Mouse (Mus musculus) neutrophil, adult 5-6 weeks (primary cell): ENCODE results near the gene Eid2. TPM values are rescaled to one million over a fixed set of nuclear protein-coding genes. Genes with fewer than 3 reads are reported as not detected.

Experiments used
- ATAC-seq: fragments of 151-379, 151-347 bp; 2 replicates; pipeline ENCODE4 v1.8.0; 2017; ENCODE audit warnings: mild to moderate bottlenecking, moderate TSS enrichment; ENCODE audit not compliant: insufficient number of reproducible peaks, poor library complexity, low FRiP score, severe bottlenecking; ENCODE audit errors: extremely low read depth
- total RNA-seq: library from RNA; stranded (forward); fragments of 200-1000 nt; gene quantifications from 2 replicates; pipeline ENCODE4 v1.2.3, GENCODE M21; 2017

Gene Eid2
- total RNA-seq, 1 experiment from 2014 or later, result 1.2 TPM

GRCm38 (mm10) chr7:28280630-28281029 is 12.9 kb downstream of the Eid2 start:
- no peak for ATAC-seq

- no peak for ATAC-seq
These were observed 22.5 kb downstream of the Eid2 start for GRCm38 (mm10) chr7:28290165-28290564.

GRCm38 (mm10) chr7:28290638-28291590 is 23.2 kb downstream of the Eid2 start, which contains the start of gene Selenov:
TSS of gene Selenov (minus strand) at chr7:28291186.
- ATAC-seq, result no peak

GRCm38 (mm10) chr7:28294481-28294880 is 26.8 kb downstream of the Eid2 start:
- ATAC-seq, result no peak

GRCm38 (mm10) chr7:28298837-28299625 is 31.4 kb downstream of the Eid2 start:
- ATAC-seq, result no peak

- ATAC-seq, result no peak
These were observed 34.1 kb downstream of the Eid2 start, which contains the start of gene Dll3 for GRCm38 (mm10) chr7:28301616-28302433. TSS of gene Dll3 (minus strand) at chr7:28302238.

GRCm38 (mm10) chr7:28305641-28306040 is 38.0 kb downstream of the Eid2 start:
- no peak for ATAC-seq

GRCm38 (mm10) chr7:28306216-28306615 is 38.5 kb downstream of the Eid2 start:
- no peak for ATAC-seq

- no peak for ATAC-seq
These were observed 42.1 kb downstream of the Eid2 start for GRCm38 (mm10) chr7:28309737-28310136.

- ATAC-seq, result no peak
These were observed 43.7 kb downstream of the Eid2 start for GRCm38 (mm10) chr7:28311151-28311925.

- peak; percentile 97 for ATAC-seq
These were observed 44.4 kb downstream of the Eid2 start, which contains the start of gene Timm50 for GRCm38 (mm10) chr7:28311926-28312543. TSS of gene Timm50 (minus strand) at chr7:28312072.

- ATAC-seq, result no peak
These were observed 50.4 kb downstream of the Eid2 start for GRCm38 (mm10) chr7:28318036-28318435.

- ATAC-seq, result no peak
These were observed 51.0 kb downstream of the Eid2 start for GRCm38 (mm10) chr7:28318714-28319113.

Other genes with a start within 250 kb of the Eid2 start
- 102 and 105 TPM in 2 replicates for gene Psmc4, start 217.8 kb upstream of the Eid2 start, total RNA-seq
- gene Fcgbp, start 196.6 kb upstream of the Eid2 start, total RNA-seq, result 0.23 and 0.74 TPM in 2 replicates
- not detected in 2 replicates for gene 9530053A07Rik, start 138.4 kb upstream of the Eid2 start, total RNA-seq
- gene Fbl, start 98.2 kb upstream of the Eid2 start, total RNA-seq, result 49.8 and 55.4 TPM in 2 replicates
- 11.5 and 13.2 TPM in 2 replicates for gene Dyrk1b, start 88.4 kb upstream of the Eid2 start, total RNA-seq
- gene Eid2b, start 9.9 kb downstream of the Eid2 start, total RNA-seq, result 5.0 and 5.9 TPM in 2 replicates
- gene Selenov, start 23.3 kb downstream of the Eid2 start, total RNA-seq, result not detected in 2 replicates
- 0.12 and 0.47 TPM in 2 replicates for gene Dll3, start 34.4 kb downstream of the Eid2 start, total RNA-seq
- 8.5 and 10.0 TPM in 2 replicates for gene Timm50, start 44.2 kb downstream of the Eid2 start, total RNA-seq
- 118 and 126 TPM in 2 replicates for gene Supt5, start 70.9 kb downstream of the Eid2 start, total RNA-seq
- gene Rps16, start 82.8 kb downstream of the Eid2 start, total RNA-seq, result 700 and 800 TPM in 2 replicates
- gene Plekhg2, start 104.7 kb downstream of the Eid2 start, total RNA-seq, result 32.6 and 39.7 TPM in 2 replicates
- 496 and 563 TPM in 2 replicates for gene Zfp36, start 112.4 kb downstream of the Eid2 start, total RNA-seq
- 9.1 and 9.8 TPM in 2 replicates for gene Med29, start 124.8 kb downstream of the Eid2 start, total RNA-seq
- 218 and 230 TPM in 2 replicates for gene Paf1, start 125.1 kb downstream of the Eid2 start, total RNA-seq
- gene Gmfg, start 169.6 kb downstream of the Eid2 start, total RNA-seq, result 1,008 and 1,024 TPM in 2 replicates
- 0.37 and 0.47 TPM in 2 replicates for gene Lrfn1, start 184.1 kb downstream of the Eid2 start, total RNA-seq
- not detected in 2 replicates for gene Ifnl2, start 242.6 kb downstream of the Eid2 start, total RNA-seq